Mouse (Mus musculus): ENCODE data around the gene Rere. TPM values are rescaled to one million over a fixed set of nuclear protein-coding genes. Genes with fewer than 3 reads are reported as not detected.

Rere gene
- total RNA-seq, 1 experiment, result 21.7 TPM

DNA sequence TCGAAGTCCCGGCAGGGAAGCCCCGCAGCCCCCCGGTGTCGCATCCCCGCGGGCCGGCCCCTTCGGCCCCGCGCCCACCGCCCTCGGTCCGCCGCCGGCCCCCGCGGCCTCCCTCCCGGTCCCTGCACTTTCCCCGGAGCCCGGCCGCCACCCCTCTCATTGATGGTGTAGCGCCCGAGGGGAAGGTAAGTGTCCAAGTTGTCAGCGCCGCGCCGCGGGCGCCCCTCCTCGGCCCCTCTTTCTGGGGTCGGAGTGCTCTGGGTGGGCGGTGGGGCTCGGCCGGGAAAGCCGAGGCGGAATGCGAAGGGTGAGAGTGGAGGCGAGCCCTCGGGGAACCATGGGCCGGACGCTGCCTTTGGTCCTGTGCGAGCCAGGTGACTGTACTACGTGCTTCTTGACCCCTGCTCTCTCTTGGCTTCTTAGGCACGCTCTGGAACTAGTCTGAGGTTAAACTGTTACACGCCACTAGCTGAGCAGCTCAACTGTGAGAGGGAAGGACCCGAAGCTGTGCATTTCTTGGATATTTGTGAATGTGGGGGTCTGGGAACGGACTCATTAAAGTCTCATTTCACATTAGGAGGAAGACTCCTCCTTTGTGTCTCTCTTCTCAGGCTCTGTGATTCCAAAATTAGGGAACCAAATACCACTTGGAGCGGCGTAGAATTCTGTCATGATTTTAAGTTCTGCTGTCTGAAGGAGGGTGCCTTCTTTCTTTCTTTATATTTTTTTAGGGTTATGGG is 615 bp downstream of the Rere start:
- Histone ChIP-seq H3K4me1 (ENCODE audit: control insufficient read depth in 2 of 2, insufficient read depth in 2 of 2, low read length in 2 of 2, poor library complexity in 1 of 2) (peaks cover 6 to 7% of the 10 kb centered on the region in 2 experiments; a peak in 3 of 4 replicates), H3K27ac (ENCODE audit: insufficient read depth, low read depth, low read length, poor library complexity, severe bottlenecking) (peak overlapping the region; percentile 78), H3K9ac (ENCODE audit: insufficient read depth, low read depth, low read length, poor library complexity, severe bottlenecking) (peak overlapping the region; percentile 96), H3K36me3 (ENCODE audit: control insufficient read depth, insufficient read depth, low read length, poor library complexity, severe bottlenecking) (no peaks in the 10 kb centered on the region), H3K9me3 (ENCODE audit: control insufficient read depth, insufficient read depth, low read depth, low read length) (no peaks in the 10 kb centered on the region), H3K4me3 (ENCODE audit: insufficient read depth in 1 of 2, low read depth in 1 of 2, low read length in 2 of 2, poor library complexity in 1 of 2, severe bottlenecking in 1 of 2) (peak overlapping the region; percentile 97 to 98)
- in situ Hi-C loops (cut with MboI; ENCODE audit: low sequenced_read_pairs in 2 of 2, unreplicated experiment in 2 of 2), result no loop called here
- no peak for DNase-seq (ENCODE audit: low read depth, low spot score)
- TF ChIP-seq MAFK (IDR thresholded peaks at IDR 0.05; ENCODE audit: insufficient read depth, low read depth, low read length), result no peak
- no peak for TF ChIP-seq HCFC1 (IDR thresholded peaks at IDR 0.05; ENCODE audit: borderline replicate concordance, insufficient read depth, low read length)
- TF ChIP-seq ZNF384 (IDR thresholded peaks at IDR 0.05; ENCODE audit: low read depth, low read length), result no peak; the same call in 1 of the 2 replicates
- TF ChIP-seq CHD2 (IDR thresholded peaks at IDR 0.05; ENCODE audit: low read depth, low read length), result no peak
- no peak for TF ChIP-seq ZC3H11A (IDR thresholded peaks at IDR 0.05; ENCODE audit: borderline replicate concordance, low read depth, low read length)

DNA sequence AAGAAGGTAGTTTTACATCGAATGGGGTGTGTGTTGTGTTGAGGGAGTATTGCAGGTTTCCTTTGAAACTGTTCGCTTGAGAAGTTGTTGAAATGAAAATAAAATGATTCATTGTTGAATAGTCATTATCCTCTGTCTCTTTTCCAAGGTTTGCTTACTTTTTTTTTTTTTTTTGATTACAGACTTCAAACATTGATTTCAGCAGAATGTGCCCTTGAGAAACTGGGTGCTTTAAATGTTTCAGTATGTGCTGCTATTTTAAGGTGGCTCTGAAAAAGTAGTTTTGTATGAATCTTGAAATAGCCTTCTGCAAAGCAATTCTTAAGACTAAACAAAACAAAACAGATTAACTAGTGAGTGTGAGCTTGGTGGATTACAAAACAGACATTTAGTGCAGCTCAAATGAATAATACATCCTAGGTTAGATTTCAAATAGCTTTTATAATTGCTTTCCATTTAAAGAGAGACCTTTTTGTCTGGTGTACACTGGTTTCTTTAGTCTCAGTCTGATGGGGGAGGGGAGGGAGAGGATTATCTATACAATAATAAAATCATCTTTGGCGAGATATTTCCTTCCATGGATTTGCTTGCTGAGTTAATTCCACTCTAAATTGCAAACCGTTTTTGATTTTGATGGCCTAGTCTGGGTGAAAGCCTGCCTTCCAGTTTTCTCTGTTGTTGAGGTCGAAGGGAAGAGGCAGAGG is 1.3 kb downstream of the Rere start:
- H3K4me1 ChIP-seq (ENCODE audit: control insufficient read depth in 2 of 2, insufficient read depth in 2 of 2, low read length in 2 of 2, poor library complexity in 1 of 2), result peaks cover 6 to 7% of the 10 kb centered on the region in 2 experiments; a peak in 3 of 4 replicates

DNA sequence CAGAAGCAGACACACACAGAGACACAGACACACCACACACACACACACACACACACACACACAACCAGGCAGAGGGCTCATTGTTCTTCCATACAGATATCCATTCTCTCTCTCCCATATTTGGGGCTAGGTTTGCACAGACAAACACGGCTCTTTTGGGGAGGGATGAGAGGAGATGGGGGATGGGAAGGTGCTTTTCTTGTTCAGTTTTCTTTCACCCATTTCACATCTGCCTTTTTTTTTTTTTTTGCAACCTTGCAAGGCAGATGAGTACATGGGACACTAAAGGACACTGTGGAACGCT is 1.8 kb downstream of the Rere start:
- Histone ChIP-seq H3K9ac (ENCODE audit: insufficient read depth, low read depth, low read length, poor library complexity, severe bottlenecking) (peak overlapping the region; percentile 47; the same call in 1 of the 2 replicates), H3K9me3 (ENCODE audit: control insufficient read depth, insufficient read depth, low read depth, low read length) (no peaks in the 10 kb centered on the region), H3K4me3 (ENCODE audit: insufficient read depth in 1 of 2, low read depth in 1 of 2, low read length in 2 of 2, poor library complexity in 1 of 2, severe bottlenecking in 1 of 2) (peak overlapping the region in 1 of 2 experiments; percentile 33; a peak in 1 of 4 replicates), H3K27ac (ENCODE audit: insufficient read depth, low read depth, low read length, poor library complexity, severe bottlenecking) (no peak overlapping the region), H3K4me1 (ENCODE audit: control insufficient read depth in 2 of 2, insufficient read depth in 2 of 2, low read length in 2 of 2, poor library complexity in 1 of 2) (peaks cover 6 to 7% of the 10 kb centered on the region in 2 experiments; a peak in 3 of 4 replicates), H3K36me3 (ENCODE audit: control insufficient read depth, insufficient read depth, low read length, poor library complexity, severe bottlenecking) (no peaks in the 10 kb centered on the region)
- TF ChIP-seq ZNF384 (IDR thresholded peaks at IDR 0.05; ENCODE audit: low read depth, low read length) (no peak), MAFK (IDR thresholded peaks at IDR 0.05; ENCODE audit: insufficient read depth, low read depth, low read length) (no peak), ZC3H11A (IDR thresholded peaks at IDR 0.05; ENCODE audit: borderline replicate concordance, low read depth, low read length) (no peak), HCFC1 (IDR thresholded peaks at IDR 0.05; ENCODE audit: borderline replicate concordance, insufficient read depth, low read length) (no peak), CHD2 (IDR thresholded peaks at IDR 0.05; ENCODE audit: low read depth, low read length) (no peak)
- no peak for DNase-seq (ENCODE audit: low read depth, low spot score)
- in situ Hi-C loops (cut with MboI; ENCODE audit: low sequenced_read_pairs in 2 of 2, unreplicated experiment in 2 of 2), result no loop called here

More for the DNA sequence above, 1.3 kb downstream of the Rere start:
- no peak overlapping the region for H3K27ac ChIP-seq (ENCODE audit: insufficient read depth, low read depth, low read length, poor library complexity, severe bottlenecking)
- in situ Hi-C loops (cut with MboI; ENCODE audit: low sequenced_read_pairs in 2 of 2, unreplicated experiment in 2 of 2), result no loop called here
- no peak for TF ChIP-seq MAFK (IDR thresholded peaks at IDR 0.05; ENCODE audit: insufficient read depth, low read depth, low read length)
- peak overlapping the region; percentile 97 to 98 for H3K4me3 ChIP-seq (ENCODE audit: insufficient read depth in 1 of 2, low read depth in 1 of 2, low read length in 2 of 2, poor library complexity in 1 of 2, severe bottlenecking in 1 of 2)
- peak overlapping the region; percentile 96; the same call in 1 of the 2 replicates for H3K9ac ChIP-seq (ENCODE audit: insufficient read depth, low read depth, low read length, poor library complexity, severe bottlenecking)
- no peak for DNase-seq (ENCODE audit: low read depth, low spot score)
- H3K9me3 ChIP-seq (ENCODE audit: control insufficient read depth, insufficient read depth, low read depth, low read length), result no peaks in the 10 kb centered on the region
- no peaks in the 10 kb centered on the region for H3K36me3 ChIP-seq (ENCODE audit: control insufficient read depth, insufficient read depth, low read length, poor library complexity, severe bottlenecking)

DNA sequence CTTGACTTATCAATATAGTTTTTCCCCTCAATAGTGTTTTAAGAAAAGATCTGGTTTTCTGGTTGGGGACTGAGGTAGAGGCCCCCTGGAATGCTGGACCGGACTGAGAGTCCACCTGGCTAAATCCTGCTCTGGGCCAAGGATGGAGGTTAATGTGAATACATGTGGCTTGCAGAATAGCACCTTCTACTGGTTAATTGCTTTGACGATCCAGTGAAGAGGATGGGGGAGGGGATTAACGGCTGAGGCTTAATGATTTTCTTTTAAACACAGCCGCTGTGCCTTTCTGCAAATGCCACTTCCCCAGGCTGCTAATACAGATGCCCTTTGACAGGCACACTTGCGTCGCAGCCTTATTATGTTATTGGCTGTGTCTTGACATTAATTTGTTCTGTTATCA is 2.5 kb downstream of the Rere start:
- no peak for DNase-seq (ENCODE audit: low read depth, low spot score)
- no peaks in the 10 kb centered on the region for H3K9me3 ChIP-seq (ENCODE audit: control insufficient read depth, insufficient read depth, low read depth, low read length)
- in situ Hi-C loops (cut with MboI; ENCODE audit: low sequenced_read_pairs in 2 of 2, unreplicated experiment in 2 of 2), result no loop called here
- no peaks in the 10 kb centered on the region for H3K36me3 ChIP-seq (ENCODE audit: control insufficient read depth, insufficient read depth, low read length, poor library complexity, severe bottlenecking)
- no peak overlapping the region for H3K27ac ChIP-seq (ENCODE audit: insufficient read depth, low read depth, low read length, poor library complexity, severe bottlenecking)
- H3K4me1 ChIP-seq (ENCODE audit: control insufficient read depth in 2 of 2, insufficient read depth in 2 of 2, low read length in 2 of 2, poor library complexity in 1 of 2), result peaks cover 6 to 7% of the 10 kb centered on the region in 2 experiments; a peak in 3 of 4 replicates
- no peak overlapping the region; a peak in 1 of 4 replicates for H3K4me3 ChIP-seq (ENCODE audit: insufficient read depth in 1 of 2, low read depth in 1 of 2, low read length in 2 of 2, poor library complexity in 1 of 2, severe bottlenecking in 1 of 2)
- TF ChIP-seq ZNF384 (IDR thresholded peaks at IDR 0.05; ENCODE audit: low read depth, low read length) (no peak), ZC3H11A (IDR thresholded peaks at IDR 0.05; ENCODE audit: borderline replicate concordance, low read depth, low read length) (no peak), CHD2 (IDR thresholded peaks at IDR 0.05; ENCODE audit: low read depth, low read length) (no peak), MAFK (IDR thresholded peaks at IDR 0.05; ENCODE audit: insufficient read depth, low read depth, low read length) (no peak), HCFC1 (IDR thresholded peaks at IDR 0.05; ENCODE audit: borderline replicate concordance, insufficient read depth, low read length) (no peak)
- no peak overlapping the region for H3K9ac ChIP-seq (ENCODE audit: insufficient read depth, low read depth, low read length, poor library complexity, severe bottlenecking)
